Mouse (Mus musculus) hindbrain, embryonic 11.5 days (tissue): ENCODE results near the gene Trpm5. TPM values are rescaled to one million over a fixed set of nuclear protein-coding genes. Genes with fewer than 3 reads are reported as not detected.

Experiments used
- ATAC-seq: fragments of 200-750 bp; cut with Nextera tagmentation; 2 replicates; pipeline ENCODE4 v1.8.0; 2017; ENCODE audit warnings: mild to moderate bottlenecking, moderate TSS enrichment, moderate library complexity; ENCODE audit not compliant: low FRiP score
- DNase-seq: peaks from one replicate; pipeline ENCODE4 v3.0.0-alpha.2; 2015; ENCODE audit warnings: low spot score
- H3K27ac ChIP-seq: fragments of 300-500 bp; sonication (generic); 2 replicates; pipeline ENCODE4 v1.5.1; 2014; ENCODE audit warnings: mild to moderate bottlenecking, low read depth, low read length
- H3K27me3 ChIP-seq: fragments of 300-500 bp; sonication (generic); 2 replicates; pipeline ENCODE4 v1.6.1; 2014; ENCODE audit warnings: mild to moderate bottlenecking, low read length, moderate library complexity, mixed read lengths; ENCODE audit not compliant: control insufficient read depth, insufficient read depth
- H3K36me3 ChIP-seq: fragments of 300-500 bp; sonication (generic); 2 replicates; pipeline ENCODE4 v1.6.1; 2014; ENCODE audit warnings: mild to moderate bottlenecking, low read length, moderate library complexity, mixed read lengths; ENCODE audit not compliant: control insufficient read depth, insufficient read depth
- H3K4me1 ChIP-seq: fragments of 300-500 bp; sonication (generic); replicated peaks from 2 replicates; pipeline ENCODE4 v1.6.1; 2014; ENCODE audit warnings: low read length, mixed read lengths; ENCODE audit not compliant: control insufficient read depth, insufficient read depth
- H3K4me2 ChIP-seq: fragments of 300-500 bp; sonication (generic); replicated peaks from 2 replicates; pipeline ENCODE4 v1.6.1; 2014; ENCODE audit warnings: mild to moderate bottlenecking, low read depth, low read length
- H3K4me3 ChIP-seq: fragments of 300-500 bp; sonication (generic); 2 replicates; pipeline ENCODE4 v1.5.1; 2014; ENCODE audit warnings: low read depth, low read length
- H3K9ac ChIP-seq: fragments of 300-500 bp; sonication (generic); 2 replicates; pipeline ENCODE4 v1.6.1; 2014; ENCODE audit warnings: low read depth, low read length
- H3K9me3 ChIP-seq: fragments of 300-500 bp; sonication (generic); 2 replicates; pipeline ENCODE4 v1.6.1; 2016; ENCODE audit warnings: low read length; ENCODE audit not compliant: control insufficient read depth
- WGBS: fragments of 180-500 bp; shearing (Covaris S2); extraction: QIAGEN DNeasy Blood & Tissue Kit; methylation state at CpG from one replicate; pipeline ENCODE4 v1.1.7; 2014; 5-methylcytosine and 5-hydroxymethylcytosine counted together
- polyA plus RNA-seq: library from polyadenylated mRNA; unstranded; fragments of >200 nt; fragmentation: Nextera tagmentation; extraction: Ambion mirVana; gene quantifications from 2 replicates; pipeline ENCODE4 v1.2.1, GENCODE M21; 2014

Trpm5 gene
- polyA plus RNA-seq, 1 experiment from 2014 or later: 0.88 TPM

DNA sequence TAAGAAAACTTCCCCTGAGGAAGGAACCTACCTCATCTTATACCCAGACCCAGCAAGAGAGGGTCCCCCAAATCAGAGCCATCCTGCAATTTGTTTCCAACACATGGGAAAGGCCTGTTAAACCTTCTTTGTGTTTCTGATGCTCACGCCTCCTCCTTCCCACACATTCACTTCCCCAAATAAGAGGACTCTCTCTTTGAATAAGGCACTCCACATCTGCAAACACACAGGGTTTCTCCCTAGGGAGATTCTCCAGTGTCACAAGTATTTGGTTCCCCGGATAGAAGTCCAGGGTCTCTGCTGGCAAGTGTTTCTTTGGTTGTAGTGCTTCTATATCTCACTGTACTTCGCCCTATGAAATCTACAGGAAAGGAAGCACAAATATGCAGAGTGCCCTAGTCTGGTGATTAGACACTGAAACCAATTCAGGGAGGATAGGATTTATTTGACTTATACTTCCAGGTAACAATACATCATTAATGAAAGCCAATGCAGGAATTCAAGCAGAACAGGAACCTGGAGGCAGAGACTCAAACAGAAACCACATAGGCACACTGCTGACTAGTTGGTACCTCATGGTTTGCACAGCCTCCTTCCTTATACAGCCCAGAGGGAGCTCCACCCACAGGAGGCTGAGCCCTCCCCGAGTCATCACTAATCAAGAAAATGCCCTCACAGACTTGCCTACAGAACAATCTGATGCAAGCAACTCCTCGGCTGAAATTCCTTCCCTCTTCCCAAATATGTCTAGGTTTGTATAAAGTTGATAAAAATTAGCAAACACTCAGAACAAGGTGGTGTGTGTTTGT lies 72.9 kb downstream of the Trpm5 start:
- Histone ChIP-seq H3K4me3 (no peak overlapping the region), H3K27ac (no peak overlapping the region), H3K4me2 (no peak overlapping the region), H3K9ac (no peak overlapping the region), H3K9me3 (no peaks in the 10 kb centered on the region), H3K36me3 (no peaks in the 10 kb centered on the region), H3K4me1 (no peaks in the 10 kb centered on the region), H3K27me3 (no peaks in the 10 kb centered on the region)
- ATAC-seq: no peak
- no peak for DNase-seq
- WGBS: 71% methylated on average over 5 of the region's 5 CpGs

- no peak overlapping the region for H3K9ac ChIP-seq
- no peaks in the 10 kb centered on the region for H3K4me1 ChIP-seq
- H3K4me3 ChIP-seq: no peak overlapping the region
- 75% methylated on average over 3 of the region's 3 CpGs for whole genome bisulfite sequencing
- H3K9me3 ChIP-seq: no peaks in the 10 kb centered on the region
- DNase-seq (no peak), ATAC-seq (no peak)
- no peak overlapping the region for H3K4me2 ChIP-seq
- H3K36me3 ChIP-seq: no peaks in the 10 kb centered on the region
- no peak overlapping the region for H3K27ac ChIP-seq
- H3K27me3 ChIP-seq: no peaks in the 10 kb centered on the region
These were observed 73.7 kb downstream of the Trpm5 start for GRCm38 (mm10) chr7:143020764-143021163.

- Histone ChIP-seq H3K4me2 (no peak overlapping the region), H3K27ac (no peak overlapping the region), H3K36me3 (no peaks in the 10 kb centered on the region), H3K27me3 (no peaks in the 10 kb centered on the region), H3K4me1 (no peaks in the 10 kb centered on the region), H3K9me3 (no peaks in the 10 kb centered on the region), H3K4me3 (no peak overlapping the region), H3K9ac (no peak overlapping the region)
- ATAC-seq (no peak), DNase-seq (no peak)
These were observed 74.4 kb downstream of the Trpm5 start for GRCm38 (mm10) chr7:143020040-143020439.

Other genes starting within 250 kb of the Trpm5 start
- 13.4 and 13.9 TPM in 2 replicates for gene Th, start 163.5 kb downstream of the Trpm5 start, polyA plus RNA-seq
- 0.27 and 0.34 TPM in 2 replicates for gene Ascl2, start 125.4 kb downstream of the Trpm5 start, polyA plus RNA-seq
- gene Tspan32, start 89.6 kb downstream of the Trpm5 start, polyA plus RNA-seq: 5.8 and 8.3 TPM in 2 replicates
- gene Cd81, start 41.9 kb downstream of the Trpm5 start, polyA plus RNA-seq: 263 and 264 TPM in 2 replicates
- gene Tssc4, start 25.4 kb downstream of the Trpm5 start, polyA plus RNA-seq: 59.0 and 63.8 TPM in 2 replicates
- gene Kcnq1, start 11.7 kb upstream of the Trpm5 start, polyA plus RNA-seq: 1.7 and 2.5 TPM in 2 replicates